In the genomic region with DNA sequence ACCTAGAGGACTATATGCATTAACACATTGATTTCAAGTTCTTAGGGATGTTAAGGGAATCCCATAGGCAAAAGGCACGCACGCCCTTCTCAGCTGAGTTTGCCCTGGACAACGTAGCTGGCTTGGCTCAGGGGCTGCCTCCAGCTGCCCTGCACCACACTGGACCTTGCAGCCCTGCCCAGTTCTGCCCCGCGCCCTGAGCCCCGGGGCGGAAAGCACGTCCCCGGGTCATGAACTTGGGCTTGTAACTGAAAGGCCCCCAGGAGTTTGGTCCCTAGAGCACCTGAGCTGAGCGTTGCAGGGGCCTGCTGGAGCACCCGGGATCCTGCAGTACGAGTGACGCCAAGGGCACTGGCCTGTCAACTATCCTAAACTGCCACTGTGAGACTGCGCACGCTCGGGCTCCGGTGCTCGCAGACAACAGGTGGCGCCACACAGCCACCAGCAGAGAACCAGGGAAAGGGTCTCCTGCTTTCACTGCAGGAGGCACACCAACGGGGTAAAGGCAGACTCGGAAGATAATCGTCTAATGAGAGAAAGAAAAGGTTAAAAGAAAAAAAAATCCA, we compare ENCODE assay signal across 8 mouse cellular contexts. TPM values are rescaled to one million over a fixed set of nuclear protein-coding genes. Genes with fewer than 3 reads are reported as not detected.
DNase-seq lines count a peak whose midpoint lies in the region; ATAC-seq and TF ChIP-seq lines count a peak whose summit lies in the region.

No protein-coding gene starts in this region.

- intact Hi-C loops in heart, adult 2 months (cut with DNase I): no loop called here
- intact Hi-C loops in heart, postnatal 25 days (cut with DNase I): no loop called here

- no peak; the same call in 1 of the 2 replicates for TF ChIP-seq POLR2A in heart, adult 2 months (IDR thresholded peaks at IDR 0.05; ENCODE audit: insufficient read depth, low read depth, low read length)

- peak; percentile 62 for TF ChIP-seq CTCF in heart, adult 2 months (IDR thresholded peaks at IDR 0.05)
- TF ChIP-seq CTCF in heart, postnatal 0 days (IDR thresholded peaks at IDR 0.05; ENCODE audit: low read depth): peak; percentile 62

- no peak overlapping the region for H3K27ac ChIP-seq in heart, adult 2 months
- H3K27ac ChIP-seq in heart, postnatal 0 days (ENCODE audit: low read depth): no peak overlapping the region
- no peak overlapping the region for H3K27ac ChIP-seq in midbrain, embryonic 13.5 days

- H3K36me3 ChIP-seq in heart, adult 2 months (ENCODE audit: control insufficient read depth, insufficient read depth, low read length): no peaks in the 10 kb centered on the region
- no peaks in the 10 kb centered on the region for H3K36me3 ChIP-seq in heart, postnatal 0 days (replicated peaks; ENCODE audit: control insufficient read depth, insufficient read depth, low read length)
- no peaks in the 10 kb centered on the region for H3K36me3 ChIP-seq in midbrain, embryonic 13.5 days

- no peaks in the 10 kb centered on the region for H3K9me3 ChIP-seq in heart, postnatal 0 days (replicated peaks; ENCODE audit: control insufficient read depth, low read length)
- no peaks in the 10 kb centered on the region for H3K9me3 ChIP-seq in midbrain, embryonic 13.5 days

- peak overlapping the region; percentile 55 for H3K4me2 ChIP-seq in heart, postnatal 0 days (ENCODE audit: low read depth, low read length)
- H3K4me2 ChIP-seq in midbrain, embryonic 13.5 days (replicated peaks): peak overlapping the region; percentile 32

- peak; percentile 41; the same call in 1 of the 2 replicates for ATAC-seq in common myeloid progenitor, adult 5-6 weeks (replicated peaks; ENCODE audit: low read depth, poor library complexity, severe bottlenecking)
- peak; percentile 74 for ATAC-seq in heart, postnatal 0 days (ENCODE audit: insufficient read depth, low read depth)
- ATAC-seq in midbrain, embryonic 13.5 days: peak; percentile 70

- H3K4me3 ChIP-seq in heart, adult 2 months: no peak overlapping the region
- peak overlapping the region; percentile 19; the same call in 1 of the 2 replicates for H3K4me3 ChIP-seq in heart, postnatal 0 days (ENCODE audit: low read depth, low read length)
- H3K4me3 ChIP-seq in midbrain, embryonic 13.5 days (replicated peaks): no peak overlapping the region

- H3K79me2 ChIP-seq in heart, adult 2 months (replicated peaks; ENCODE audit: control insufficient read depth, insufficient read depth, low read length): no peaks in the 10 kb centered on the region

- no peak for TF ChIP-seq EP300 in heart, adult 2 months (IDR thresholded peaks at IDR 0.05; ENCODE audit: insufficient read depth, low read depth, low read length)
- TF ChIP-seq EP300 in heart, postnatal 0 days (IDR thresholded peaks at IDR 0.05; ENCODE audit: low read depth): no peak

- peak overlapping the region; percentile 27; the same call in 1 of the 2 replicates for H3K9ac ChIP-seq in heart, adult 2 months (ENCODE audit: low read depth, low read length)
- no peak overlapping the region for H3K9ac ChIP-seq in heart, postnatal 0 days (replicated peaks; ENCODE audit: low read depth, low read length)
- no peak overlapping the region for H3K9ac ChIP-seq in midbrain, embryonic 13.5 days (replicated peaks)

- H3K27me3 ChIP-seq in heart, adult 2 months (ENCODE audit: control insufficient read depth, insufficient read depth, low read length): no peaks in the 10 kb centered on the region
- no peaks in the 10 kb centered on the region for H3K27me3 ChIP-seq in heart, postnatal 0 days (ENCODE audit: control insufficient read depth, insufficient read depth, low read length)
- no peaks in the 10 kb centered on the region for H3K27me3 ChIP-seq in midbrain, embryonic 13.5 days

- 13% methylated on average over 22 of the region's 22 CpGs for WGBS in heart, adult 2 months
- 11% methylated on average over 22 of the region's 22 CpGs for WGBS in heart, postnatal 0 days
- 7% methylated on average over 22 of the region's 22 CpGs for WGBS in midbrain, embryonic 13.5 days

- peaks cover 2% of the 10 kb centered on the region for H3K4me1 ChIP-seq in heart, adult 2 months (ENCODE audit: control insufficient read depth, insufficient read depth, low read length)
- H3K4me1 ChIP-seq in heart, postnatal 0 days (ENCODE audit: control insufficient read depth, insufficient read depth): no peaks in the 10 kb centered on the region
- peaks cover 6% of the 10 kb centered on the region for H3K4me1 ChIP-seq in midbrain, embryonic 13.5 days (replicated peaks)

- DNase-seq in heart, adult 2 months: peak in 1 of 2 experiments; percentile 50
- DNase-seq in heart, postnatal 25 days (ENCODE audit: low spot score): no peak
- peak; percentile 49 for DNase-seq in heart, postnatal 0 days (ENCODE audit: low spot score)
- DNase-seq in kidney, postnatal 4 days: peak; percentile 60 to 68
- no peak for DNase-seq in urinary bladder, adult 2 months (ENCODE audit: low spot score)
- DNase-seq in T-cell, adult 2 months (ENCODE audit: low spot score): no peak

RNA-seq across cellular contexts. Expression of gene Hnrnpll, which starts 43.1 kb away (rescaled TPM):
- total RNA-seq in heart, adult 2 months (2021): 10 to 100 TPM; 19.9 to 23.7 TPM
- polyA plus RNA-seq in heart, adult 2 months (2012; rRNA removed): 7.5 and 14.2 TPM in 2 replicates
- 10 to 100 TPM; 21.0 to 22.3 TPM for total RNA-seq in heart, postnatal 25 days (2021)
- total RNA-seq in common myeloid progenitor, adult 5-6 weeks (2017): 49.3 and 53.9 TPM in 2 replicates
- total RNA-seq in heart, postnatal 0 days (2014; rRNA removed; ENCODE audit: low replicate concordance): 36.8 and 37.5 TPM in 2 replicates
- polyA plus RNA-seq in heart, postnatal 0 days (2015; fragmentation: Nextera tagmentation; extraction: Ambion mirVana): 19.0 TPM in 2 replicates
- polyA plus RNA-seq in midbrain, embryonic 13.5 days (2015; fragmentation: Nextera tagmentation; extraction: Ambion mirVana): 70.2 and 76.7 TPM in 2 replicates
- 34.7 and 39.7 TPM in 2 replicates for polyA plus RNA-seq in urinary bladder, adult 2 months (2012; rRNA removed)

Comparison
In these comparisons a context has a peak if more than half of its experiments do, and no peak if none do; other contexts are left out.
1. DNase-seq: peak in heart, postnatal 0 days (single experiment) and kidney, postnatal 4 days (2 of 2); none in heart, postnatal 25 days (single experiment), urinary bladder, adult 2 months (single experiment) and T-cell, adult 2 months (single experiment).
2. Peak in every context shown above with its lines, with median percentiles within 50 percentile points of each other: ATAC-seq.